Mouse (Mus musculus): ENCODE measurements at regions not wholly inside any gene's neighbourhood (a gene's known extent, or its start where the extent isn't known, plus 50 kb on each side); places are given as distances from the start of the nearest gene placed in this dataset.
"Not testable (repeated sequence)": the region's sequence is repeated elsewhere in the genome, so short reads cannot be mapped to it uniquely, and the experiment has no call there.

- CTCF ChIA-PET = interaction anchor here (0.6 kb wide), 1 partner anchor 754 kb away, joined by 7 read pairs; no protein-coding TSS in a partner anchor
Observed at GRCm38 (mm10) chr10:50370611-50371010, 221.9 kb upstream of the Ascc3 start.

GRCm38 (mm10) chr10:50392617-50393016, 199.9 kb upstream of the Ascc3 start:
- CTCF ChIA-PET = not testable (repeated sequence)

Measured in spleen, embryonic (tissue).